Mouse (Mus musculus) liver, postnatal 0 days (tissue): ENCODE measurements around the gene Fndc8. TPM values are rescaled to one million over a fixed set of nuclear protein-coding genes. Genes with fewer than 3 reads are reported as not detected.

ENCODE experiments used
- ATAC-seq: fragments of 200-750 bp; cut with Nextera tagmentation; 2 replicates; pipeline ENCODE4 v1.8.0; 2017; ENCODE audit warnings: mild to moderate bottlenecking, moderate library complexity
- DNase-seq: peaks from one replicate; pipeline ENCODE4 v3.0.0-alpha.2; 2016
- H3K27ac ChIP-seq: fragments of 300-500 bp; sonication (generic); 2 replicates; pipeline ENCODE4 v1.5.1; 2014; ENCODE audit warnings: antibody characterized with exemption, moderate library complexity, mild to moderate bottlenecking, low read depth
- H3K27me3 ChIP-seq: fragments of 300-500 bp; sonication (generic); 2 replicates; pipeline ENCODE4 v1.6.1; 2014; ENCODE audit warnings: low read length, control low read depth, mixed read lengths; ENCODE audit not compliant: insufficient read depth
- H3K36me3 ChIP-seq: fragments of 300-500 bp; sonication (generic); replicated peaks from 2 replicates; pipeline ENCODE4 v1.6.1; 2014; ENCODE audit warnings: mild to moderate bottlenecking, control low read depth, low read length, moderate library complexity, mixed read lengths; ENCODE audit not compliant: insufficient read depth
- H3K4me1 ChIP-seq: fragments of 300-500 bp; sonication (generic); 2 replicates; pipeline ENCODE4 v1.6.1; 2014; ENCODE audit warnings: antibody characterized with exemption, mild to moderate bottlenecking, control low read depth; ENCODE audit not compliant: insufficient read depth
- H3K4me2 ChIP-seq: fragments of 300-500 bp; sonication (generic); 2 replicates; pipeline ENCODE4 v1.6.1; 2014; ENCODE audit warnings: low read depth, mild to moderate bottlenecking, low read length, moderate library complexity, mixed read lengths
- H3K4me3 ChIP-seq: fragments of 300-500 bp; sonication (generic); 2 replicates; pipeline ENCODE4 v1.5.1; 2014; ENCODE audit warnings: low read depth, low read length
- H3K9ac ChIP-seq: fragments of 300-500 bp; sonication (generic); replicated peaks from 2 replicates; pipeline ENCODE4 v1.6.1; 2014; ENCODE audit warnings: mild to moderate bottlenecking, moderate library complexity
- H3K9me3 ChIP-seq: fragments of 300-500 bp; sonication (generic); 2 replicates; pipeline ENCODE4 v1.6.1; 2016; ENCODE audit warnings: mild to moderate bottlenecking, control low read depth, low read length, mixed read lengths
- CTCF ChIP-seq: sonication (generic); IDR thresholded peaks from 2 replicates; pipeline ENCODE4 v1.5.1; 2016; ENCODE audit warnings: antibody characterized with exemption, low read depth
- EP300 ChIP-seq: IDR thresholded peaks from 2 replicates; pipeline ENCODE4 v1.6.1; 2016; ENCODE audit warnings: antibody characterized with exemption, low read depth, mild to moderate bottlenecking
- WGBS: fragments of 180-500 bp; shearing (Covaris S2); extraction: QIAGEN DNeasy Blood & Tissue Kit; methylation state at CpG from one replicate; pipeline ENCODE4 v1.1.7; 2014; ENCODE audit not compliant: insufficient replicate concordance; 5-methylcytosine and 5-hydroxymethylcytosine counted together
- polyA plus RNA-seq: library from polyadenylated mRNA; unstranded; fragments of >200 nt; fragmentation: Nextera tagmentation; extraction: Ambion mirVana; gene quantifications from 2 replicates; pipeline ENCODE4 v1.2.1, GENCODE M21; 2015

The Fndc8 gene
- 0.28 and 0.30 TPM in 2 replicates for polyA plus RNA-seq

DNA sequence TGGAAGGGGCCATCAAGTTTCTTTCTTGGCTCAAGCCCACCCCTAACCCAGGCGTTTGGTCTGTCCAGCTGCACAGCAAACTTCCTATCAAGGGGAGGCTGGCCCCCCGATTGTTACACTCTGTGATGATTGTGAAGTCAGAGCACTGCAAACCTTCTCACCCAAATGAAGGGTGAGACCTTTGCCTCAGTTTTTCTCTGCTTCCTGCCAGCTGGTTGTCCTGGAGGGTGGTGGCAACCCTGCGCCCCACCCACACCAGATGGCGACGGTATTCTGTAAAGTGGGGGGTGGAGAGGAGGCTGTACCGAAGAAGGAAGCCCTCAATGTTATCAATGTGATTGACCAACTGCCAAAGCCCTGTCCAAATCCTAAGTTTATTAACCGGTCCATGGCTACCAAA, at the start of gene Fndc8:
Gene Fndc8, plus strand, starts transcription at position 189 of the 400 bp plus-strand sequence.
- Histone ChIP-seq H3K9me3 (no peaks in the 10 kb centered on the region), H3K4me2 (no peak within 1 kb of the TSS), H3K4me3 (no peak within 1 kb of the TSS), H3K27ac (no peak within 1 kb of the TSS), H3K27me3 (no peaks in the 10 kb centered on the region), H3K4me1 (peaks cover 16% of the 10 kb centered on the region), H3K36me3 (no peaks in the 10 kb centered on the region), H3K9ac (no peak within 1 kb of the TSS)
- 50% methylated on average over 7 of the region's 7 CpGs for WGBS
- ATAC-seq = no peak
- TF ChIP-seq CTCF = no peak
- TF ChIP-seq EP300 = no peak
- no peak for DNase-seq

- ATAC-seq = no peak
- 41% methylated on average over 11 of the region's 11 CpGs for WGBS
- peaks cover 8% of the 10 kb centered on the region; the same call in 1 of the 2 replicates for H3K36me3 ChIP-seq
- peak overlapping the region; percentile 76 for H3K9ac ChIP-seq
- peaks cover 36% of the 10 kb centered on the region for H3K4me1 ChIP-seq
- peak; percentile 26 for DNase-seq
- no peaks in the 10 kb centered on the region for H3K9me3 ChIP-seq
- TF ChIP-seq CTCF = no peak
- TF ChIP-seq EP300 = no peak
- H3K4me3 ChIP-seq = peak overlapping the region; percentile 44
- H3K27ac ChIP-seq = peak overlapping the region; percentile 96
- peak overlapping the region; percentile 80 for H3K4me2 ChIP-seq
- H3K27me3 ChIP-seq = no peaks in the 10 kb centered on the region
Measured at GRCm38 (mm10) chr11:82844771-82845414, 47.0 kb upstream of the Fndc8 start.

DNA sequence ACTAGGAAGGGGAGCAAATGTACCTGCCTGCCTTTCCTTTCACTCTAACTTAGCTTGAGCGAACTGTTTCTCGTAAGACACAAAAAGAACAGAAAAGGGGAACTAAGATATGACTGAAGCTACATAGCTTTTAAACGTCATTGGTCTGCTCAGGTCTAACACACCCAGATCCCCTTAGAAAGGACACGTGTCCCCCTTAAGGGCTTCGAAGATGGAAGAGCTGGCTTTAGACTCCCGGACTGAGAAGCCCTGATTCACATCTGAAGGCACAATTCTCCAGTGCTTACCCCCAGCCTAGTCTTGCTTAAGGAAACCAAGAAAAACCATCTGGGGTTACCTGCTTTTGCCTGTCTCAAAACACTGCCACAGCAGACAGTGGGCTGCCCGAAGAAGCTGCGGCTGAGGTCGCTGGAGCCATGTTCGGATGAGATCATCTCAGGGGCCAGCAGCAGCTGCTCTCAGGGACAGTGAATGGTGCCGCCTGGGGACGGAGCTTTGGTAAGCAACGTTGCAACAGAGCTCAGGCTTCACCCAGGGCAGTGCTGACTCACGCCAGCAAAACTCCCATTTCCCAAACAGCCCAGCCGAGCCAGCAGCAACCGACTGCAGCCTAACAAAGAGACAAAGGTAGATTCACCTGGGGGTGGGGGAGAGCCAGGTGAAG, 46.4 kb upstream of the Fndc8 start:
- TF ChIP-seq EP300 = no peak
- TF ChIP-seq CTCF = peak; percentile 78
- peaks cover 7% of the 10 kb centered on the region; the same call in 1 of the 2 replicates for H3K36me3 ChIP-seq
- peak overlapping the region; percentile 96 for H3K27ac ChIP-seq
- peak overlapping the region; percentile 80 for H3K4me2 ChIP-seq
- peak; percentile 88 for DNase-seq
- peak; percentile 95 for ATAC-seq
- H3K9me3 ChIP-seq = no peaks in the 10 kb centered on the region
- no peaks in the 10 kb centered on the region for H3K27me3 ChIP-seq
- H3K4me1 ChIP-seq = peaks cover 39% of the 10 kb centered on the region
- H3K9ac ChIP-seq = peak overlapping the region; percentile 76
- 11% methylated on average over 16 of the region's 16 CpGs for WGBS
- H3K4me3 ChIP-seq = peak overlapping the region; percentile 44

DNA sequence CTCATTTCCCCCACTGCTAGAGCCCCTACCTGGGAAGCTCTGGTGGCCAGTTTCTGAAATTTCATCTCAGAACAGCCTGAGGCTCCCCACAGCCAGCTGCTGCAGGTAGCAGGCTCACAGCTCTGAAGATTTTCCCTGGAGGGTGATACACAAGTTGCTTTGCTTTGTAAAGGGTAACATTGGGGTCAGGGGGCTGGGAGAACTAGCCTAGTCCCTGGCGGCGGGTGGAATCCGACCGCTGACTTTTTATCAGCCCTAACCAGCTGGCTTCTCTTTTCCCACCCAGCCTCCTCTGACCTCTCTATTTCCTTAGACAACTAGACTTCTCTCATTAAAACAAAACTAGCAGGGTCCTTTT, 45.9 kb upstream of the Fndc8 start:
- H3K9me3 ChIP-seq = no peaks in the 10 kb centered on the region
- no peaks in the 10 kb centered on the region for H3K27me3 ChIP-seq
- 10% methylated on average over 4 of the region's 4 CpGs for WGBS
- ATAC-seq (peak; percentile 81), DNase-seq (peak; percentile 65)
- H3K4me3 ChIP-seq = peak overlapping the region; percentile 44
- H3K4me1 ChIP-seq = peaks cover 39% of the 10 kb centered on the region
- no peak for TF ChIP-seq CTCF
- peak; percentile 91 for TF ChIP-seq EP300
- H3K9ac ChIP-seq = peak overlapping the region; percentile 76
- peak overlapping the region; percentile 80 for H3K4me2 ChIP-seq
- peak overlapping the region; percentile 96 for H3K27ac ChIP-seq
- H3K36me3 ChIP-seq = peaks cover 7% of the 10 kb centered on the region; the same call in 1 of the 2 replicates

- no peaks in the 10 kb centered on the region for H3K27me3 ChIP-seq
- ATAC-seq = no peak
- peak overlapping the region; percentile 80; the same call in 1 of the 2 replicates for H3K4me2 ChIP-seq
- peaks cover 7% of the 10 kb centered on the region; the same call in 1 of the 2 replicates for H3K36me3 ChIP-seq
- H3K27ac ChIP-seq = peak overlapping the region; percentile 96
- TF ChIP-seq EP300 (no peak), CTCF (no peak)
- WGBS = 47% methylated on average over 3 of the region's 3 CpGs
- H3K9me3 ChIP-seq = no peaks in the 10 kb centered on the region
- DNase-seq = no peak
- peak overlapping the region; percentile 8; the same call in 1 of the 2 replicates for H3K9ac ChIP-seq
- no peak overlapping the region for H3K4me3 ChIP-seq
- peaks cover 45% of the 10 kb centered on the region for H3K4me1 ChIP-seq
Measured at GRCm38 (mm10) chr11:82846938-82847337, 45.0 kb upstream of the Fndc8 start.

- DNase-seq = peak; percentile 37
- H3K4me2 ChIP-seq = peak overlapping the region; percentile 50
- peak; percentile 97 for TF ChIP-seq EP300
- TF ChIP-seq CTCF = no peak
- H3K4me3 ChIP-seq = no peak overlapping the region
- peaks cover 48% of the 10 kb centered on the region for H3K4me1 ChIP-seq
- H3K27me3 ChIP-seq = no peaks in the 10 kb centered on the region
- WGBS = 50% methylated on average over 6 of the region's 6 CpGs
- H3K9me3 ChIP-seq = no peaks in the 10 kb centered on the region
- peak overlapping the region; percentile 96 for H3K27ac ChIP-seq
- H3K36me3 ChIP-seq = peaks cover 7% of the 10 kb centered on the region; the same call in 1 of the 2 replicates
- peak; percentile 73 for ATAC-seq
- peak overlapping the region; percentile 8; the same call in 1 of the 2 replicates for H3K9ac ChIP-seq
Measured at GRCm38 (mm10) chr11:82847571-82848000, 44.3 kb upstream of the Fndc8 start.
